Mouse (Mus musculus) E14TG2a.4 (cell line): ENCODE measurements around the gene Pithd1.
"Not testable (repeated sequence)": the region's sequence is repeated elsewhere in the genome, so short reads cannot be mapped to it uniquely, and the experiment has no call there.

Experiments
- H3K27me3 ChIP-seq: 2 replicates; pipeline ENCODE4 v1.6.1; 2014; ENCODE audit warnings: low read length, control low read depth; ENCODE audit not compliant: insufficient read depth
- H3K36me3 ChIP-seq: 2 replicates; pipeline ENCODE4 v1.6.1; 2014; ENCODE audit warnings: low read length, control low read depth; ENCODE audit not compliant: insufficient read depth
- H3K4me1 ChIP-seq: replicated peaks from 2 replicates; pipeline ENCODE4 v1.6.1; 2014; ENCODE audit warnings: low read depth, low read length, control low read depth
- H3K4me3 ChIP-seq: replicated peaks from 2 replicates; pipeline ENCODE4 v1.5.1; 2014; ENCODE audit warnings: mild to moderate bottlenecking, low read length
- H3K9me3 ChIP-seq: 2 replicates; pipeline ENCODE4 v1.6.1; 2014; ENCODE audit warnings: low read length, control low read depth
- CTCF ChIP-seq: conservative IDR thresholded peaks from 2 replicates; pipeline ENCODE4 v1.5.1; 2014; ENCODE audit warnings: low read length
- NANOG ChIP-seq: IDR thresholded peaks from 2 replicates; pipeline ENCODE4 v1.6.1; 2014; ENCODE audit warnings: borderline replicate concordance, low read length, mixed read lengths
- POU5F1 ChIP-seq: IDR thresholded peaks from 2 replicates; pipeline ENCODE4 v1.6.1; 2014; ENCODE audit warnings: low read length, borderline replicate concordance

The Pithd1 gene

DNA sequence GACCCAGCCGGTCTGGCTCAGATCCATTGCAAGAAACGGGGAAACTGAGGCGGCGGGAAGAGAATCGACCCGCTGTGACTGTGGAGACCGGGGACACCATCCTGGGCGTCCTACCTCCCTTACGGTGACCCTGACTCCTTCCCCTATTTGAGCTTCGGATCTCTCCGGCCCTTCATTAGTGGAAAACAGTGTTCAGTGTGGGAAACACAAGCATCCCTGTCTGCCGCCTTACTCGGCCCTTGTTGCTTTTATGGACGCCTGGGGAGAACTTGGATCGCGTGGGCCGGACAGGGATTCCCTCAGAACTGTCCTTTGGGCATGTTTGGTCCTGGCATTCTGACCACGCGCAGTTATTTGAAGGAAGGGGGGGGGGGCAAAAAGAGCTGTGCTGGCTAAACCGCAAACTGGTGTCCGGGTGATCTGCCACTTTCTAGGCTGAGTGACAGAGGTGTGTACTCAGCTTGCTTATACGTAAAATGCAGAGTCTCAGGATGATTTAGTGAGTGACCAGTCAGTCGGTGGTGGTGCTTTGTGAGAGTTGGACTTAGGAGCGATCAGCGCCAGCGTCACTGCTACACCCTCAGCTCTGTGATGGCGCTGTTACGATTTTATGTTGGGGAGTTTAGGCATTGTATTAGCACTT lies 40.3 kb downstream of the Pithd1 start:
- no peaks in the 10 kb centered on the region for H3K9me3 ChIP-seq

DNA sequence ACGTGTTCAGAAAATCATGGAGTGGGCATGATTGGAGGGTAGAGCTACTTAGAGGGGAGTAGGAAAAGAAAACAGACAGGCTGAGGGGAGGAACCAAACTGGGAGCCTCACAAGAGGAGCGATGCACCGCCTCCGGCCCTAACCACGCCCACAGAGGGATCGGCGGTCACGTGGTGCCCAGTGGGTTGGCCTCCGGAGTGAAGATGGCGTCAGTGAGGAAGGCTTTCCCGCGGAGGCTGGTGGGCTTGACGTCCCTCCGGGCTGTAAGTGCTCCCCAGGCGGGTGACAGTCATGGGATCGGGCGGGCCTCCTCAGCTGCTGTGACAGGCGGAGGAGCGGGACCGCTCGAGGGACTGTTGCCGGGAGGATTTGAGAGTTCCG lies 40.8 kb downstream of the Pithd1 start, which contains the start of gene Hmgcl:
TSS of gene Hmgcl (plus strand) at position 171 of the 381 bp plus-strand sequence.
- Histone ChIP-seq H3K36me3 (no peaks in the 10 kb centered on the region), H3K27me3 (no peaks in the 10 kb centered on the region), H3K9me3 (no peaks in the 10 kb centered on the region), H3K4me1 (peaks cover 47% of the 10 kb centered on the region), H3K4me3 (peak within 1 kb of the TSS; percentile 93)
- no peak for TF ChIP-seq NANOG
- no peak for TF ChIP-seq CTCF
- TF ChIP-seq POU5F1, result no peak

More for the DNA sequence above, 40.3 kb downstream of the Pithd1 start:
- Histone ChIP-seq H3K27me3 (no peaks in the 10 kb centered on the region), H3K36me3 (no peaks in the 10 kb centered on the region), H3K4me1 (peaks cover 51% of the 10 kb centered on the region), H3K4me3 (peak overlapping the region; percentile 93)
- TF ChIP-seq POU5F1 (no peak), NANOG (no peak), CTCF (no peak)

DNA sequence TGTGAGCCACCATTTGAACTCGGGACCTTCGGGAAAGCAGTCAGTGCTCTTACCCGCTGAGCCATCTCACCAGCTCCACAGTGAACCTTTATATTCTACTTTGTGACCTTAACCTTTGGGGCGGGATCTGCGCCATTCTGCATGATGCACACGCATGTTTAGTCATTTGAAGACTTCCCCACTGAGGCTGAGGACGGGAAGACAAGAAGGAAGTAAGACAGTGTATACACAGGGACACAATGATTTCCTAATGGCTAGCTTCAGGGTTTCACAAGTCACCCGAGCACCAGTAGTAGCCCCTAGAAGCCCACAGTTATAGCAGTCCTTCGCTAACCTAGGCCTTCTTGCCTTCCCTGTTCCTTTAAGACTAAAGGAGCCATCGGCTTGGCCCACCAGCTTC lies 41.4 kb downstream of the Pithd1 start:
- TF ChIP-seq POU5F1 (no peak), CTCF (no peak), NANOG (no peak)
- Histone ChIP-seq H3K36me3 (no peaks in the 10 kb centered on the region), H3K4me1 (peaks cover 50% of the 10 kb centered on the region)

DNA sequence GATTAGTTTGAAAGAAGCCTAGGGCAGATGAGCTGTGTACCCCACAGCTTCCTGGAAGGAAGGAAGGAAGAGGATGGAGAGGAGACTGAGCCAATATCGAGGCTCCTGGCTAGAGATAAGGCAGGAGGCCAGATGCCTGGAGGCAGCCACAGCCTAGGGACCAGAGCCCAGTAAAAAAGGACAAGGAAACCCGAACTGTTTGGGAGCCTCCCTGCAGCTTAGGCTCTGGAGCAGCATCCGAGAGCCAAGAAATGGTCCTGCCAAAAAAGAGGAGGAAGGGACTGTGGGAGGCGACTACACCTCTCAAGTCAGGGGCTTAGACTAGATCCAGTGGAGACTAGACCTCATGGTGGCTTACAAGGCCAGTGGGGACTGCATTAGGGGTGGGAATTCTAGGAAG lies 43.7 kb downstream of the Pithd1 start:
- no peak overlapping the region for H3K4me3 ChIP-seq
- TF ChIP-seq NANOG, result no peak
- TF ChIP-seq CTCF, result no peak
- TF ChIP-seq POU5F1, result no peak
- H3K4me1 ChIP-seq, result peaks cover 53% of the 10 kb centered on the region

More for the DNA sequence above, 41.4 kb downstream of the Pithd1 start:
- Histone ChIP-seq H3K9me3 (no peaks in the 10 kb centered on the region), H3K4me3 (peak overlapping the region; percentile 93), H3K27me3 (no peaks in the 10 kb centered on the region)

DNA sequence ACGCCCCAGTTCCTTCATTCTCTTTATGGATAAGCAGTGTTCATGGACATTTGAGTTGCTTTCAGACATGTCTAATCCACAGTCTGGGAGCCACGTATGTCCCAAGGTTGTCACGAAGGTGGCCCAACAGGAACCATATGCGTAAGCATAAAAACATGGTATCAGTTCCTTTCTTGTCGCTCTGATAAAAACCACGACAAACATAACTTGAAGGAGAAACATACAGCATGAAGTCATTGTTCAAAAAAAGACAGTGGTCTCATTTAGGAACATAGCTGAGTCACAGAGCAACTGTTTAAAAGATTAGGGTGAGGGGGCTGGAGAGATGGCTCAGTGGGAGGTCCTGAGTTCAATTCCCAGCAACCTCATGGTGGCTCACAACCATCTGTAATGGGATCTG lies 44.9 kb downstream of the Pithd1 start:
- Histone ChIP-seq H3K4me1 (peaks cover 53% of the 10 kb centered on the region), H3K4me3 (no peak overlapping the region), H3K36me3 (peaks cover 20% of the 10 kb centered on the region), H3K27me3 (no peaks in the 10 kb centered on the region), H3K9me3 (no peaks in the 10 kb centered on the region)
- no peak for TF ChIP-seq CTCF
- no peak for TF ChIP-seq NANOG
- TF ChIP-seq POU5F1, result no peak

More for the DNA sequence above, 43.7 kb downstream of the Pithd1 start:
- Histone ChIP-seq H3K36me3 (peaks cover 8% of the 10 kb centered on the region), H3K27me3 (no peaks in the 10 kb centered on the region), H3K9me3 (no peaks in the 10 kb centered on the region)

DNA sequence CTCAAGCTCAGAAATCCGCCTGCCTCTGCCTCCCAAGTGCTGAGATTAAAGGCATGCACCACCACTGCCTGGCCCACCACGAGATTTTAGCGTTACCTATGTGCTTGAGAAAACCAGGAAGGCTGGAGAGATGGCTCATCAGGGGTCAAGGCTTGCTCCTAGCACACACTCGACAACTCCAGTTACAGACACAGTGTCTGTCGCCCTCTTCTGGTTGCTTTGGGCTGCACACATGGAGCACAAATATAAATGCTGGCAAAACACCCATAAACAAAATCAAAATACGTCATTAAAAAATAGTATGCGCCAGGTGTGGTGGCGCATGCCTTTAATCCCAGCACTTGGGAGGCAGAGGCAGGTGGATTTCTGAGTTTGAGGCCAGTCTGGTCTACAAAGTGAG lies 46.0 kb downstream of the Pithd1 start:
- not testable (repeated sequence) for H3K4me3 ChIP-seq, H3K27me3 ChIP-seq, H3K9me3 ChIP-seq
- H3K4me1 ChIP-seq, result peaks cover 45% of the 10 kb centered on the region
- peaks cover 30% of the 10 kb centered on the region for H3K36me3 ChIP-seq
- TF ChIP-seq CTCF, result peak; percentile 80

DNA sequence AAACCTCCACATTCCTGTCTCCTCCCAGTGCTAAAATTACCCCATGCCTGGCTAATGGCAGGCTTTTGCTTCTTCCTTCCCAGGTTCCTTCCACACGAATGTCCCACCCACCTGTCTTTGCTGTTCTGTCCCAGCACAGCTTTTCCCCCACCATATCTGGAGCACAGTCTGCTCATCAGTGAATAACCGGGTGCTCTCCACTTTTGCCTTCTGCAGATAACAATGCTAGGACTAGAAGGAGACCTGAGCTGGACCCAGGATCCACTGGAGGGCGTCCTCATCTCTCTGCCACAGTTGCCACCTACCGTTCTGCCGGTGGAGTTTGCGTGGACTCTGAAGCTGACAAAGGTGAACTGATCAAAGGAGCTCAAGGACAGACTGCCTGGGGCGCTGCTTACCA lies 48.2 kb downstream of the Pithd1 start:
- H3K9me3 ChIP-seq, result no peaks in the 10 kb centered on the region
- peaks cover 47% of the 10 kb centered on the region for H3K36me3 ChIP-seq
- peaks cover 36% of the 10 kb centered on the region for H3K4me1 ChIP-seq
- no peak overlapping the region for H3K4me3 ChIP-seq
- TF ChIP-seq CTCF (no peak), NANOG (no peak), POU5F1 (no peak)
- H3K27me3 ChIP-seq, result no peaks in the 10 kb centered on the region

DNA sequence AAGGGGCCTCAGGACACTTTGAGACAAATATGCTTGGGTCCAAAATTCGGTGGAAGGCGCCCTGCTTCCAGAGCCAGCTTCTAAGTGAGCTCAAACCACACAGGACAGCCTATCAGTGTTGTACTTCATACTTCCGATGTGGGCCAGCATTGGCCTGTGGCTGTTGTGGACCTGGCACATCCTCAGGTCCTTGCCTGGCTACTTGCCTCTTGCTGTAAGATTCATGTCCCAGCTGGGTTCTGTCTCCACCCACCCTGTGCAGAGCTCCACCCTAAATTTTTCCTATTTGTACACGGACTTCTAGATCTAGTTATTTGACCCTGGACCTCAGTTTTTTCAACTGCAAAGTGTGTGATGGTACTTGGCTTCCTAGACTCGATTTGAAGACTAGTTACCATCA lies 51.6 kb downstream of the Pithd1 start:
- TF ChIP-seq POU5F1 (no peak), NANOG (no peak), CTCF (no peak)
- H3K27me3 ChIP-seq, result no peaks in the 10 kb centered on the region
- no peak overlapping the region for H3K4me3 ChIP-seq
- H3K9me3 ChIP-seq, result no peaks in the 10 kb centered on the region
- H3K36me3 ChIP-seq, result peaks cover 77% of the 10 kb centered on the region
- peaks cover 22% of the 10 kb centered on the region for H3K4me1 ChIP-seq

DNA sequence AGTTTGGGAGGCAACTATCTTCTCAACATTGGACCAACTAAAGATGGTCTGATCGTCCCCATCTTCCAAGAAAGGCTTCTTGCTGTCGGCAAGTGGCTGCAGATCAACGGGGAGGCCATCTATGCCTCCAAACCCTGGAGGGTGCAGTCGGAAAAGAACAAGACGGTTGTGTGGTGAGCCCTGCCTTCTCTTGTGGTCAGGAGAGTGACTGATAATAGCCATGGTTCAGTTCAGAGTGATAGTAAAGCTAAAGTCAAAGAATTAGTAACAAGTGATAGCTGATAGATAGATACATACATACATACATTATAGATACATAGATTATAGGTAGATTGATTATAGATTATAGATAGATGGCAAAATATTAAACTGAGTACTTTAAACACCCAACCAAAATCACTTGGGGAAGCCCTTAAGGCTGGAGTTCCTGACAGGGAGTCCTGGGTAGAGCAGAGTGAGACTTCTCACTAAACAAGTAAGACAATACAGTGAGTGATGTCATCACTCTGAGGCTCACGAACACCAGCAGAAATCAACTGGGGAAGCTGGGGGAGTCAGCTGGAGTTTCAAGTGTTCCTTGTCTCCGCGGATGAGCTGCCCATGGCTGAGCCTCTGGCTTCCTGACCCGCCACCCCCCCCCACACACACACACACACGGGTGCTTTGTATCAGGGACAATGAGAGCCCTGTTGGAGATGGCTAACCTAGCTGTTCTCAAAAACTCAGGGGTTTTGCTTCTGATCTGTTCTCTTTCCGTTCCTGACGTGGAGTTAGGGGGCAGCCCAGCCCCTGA lies 52.2 kb downstream of the Pithd1 start:
- Histone ChIP-seq H3K9me3 (no peaks in the 10 kb centered on the region), H3K4me1 (peaks cover 20% of the 10 kb centered on the region), H3K36me3 (peaks cover 82% of the 10 kb centered on the region), H3K4me3 (no peak overlapping the region), H3K27me3 (no peaks in the 10 kb centered on the region)
- TF ChIP-seq POU5F1 (no peak), CTCF (no peak), NANOG (no peak)
